Mouse (Mus musculus): Measurements from ENCODE around the gene Gfm1. TPM values are rescaled to one million over a fixed set of nuclear protein-coding genes. Genes with fewer than 3 reads are reported as not detected.

Gene Gfm1
- total RNA-seq, 1 experiment: 88.2 TPM

- in situ Hi-C loops (cut with MboI; ENCODE audit: low sequenced_read_pairs in 2 of 2, unreplicated experiment in 2 of 2): no loop called here
- DNase-seq (ENCODE audit: low read depth, low spot score): no peak
- no peak overlapping the region for H3K27ac ChIP-seq (ENCODE audit: insufficient read depth, low read depth, low read length, poor library complexity, severe bottlenecking)
- H3K4me3 ChIP-seq (ENCODE audit: insufficient read depth in 1 of 2, low read depth in 1 of 2, low read length in 2 of 2, poor library complexity in 1 of 2, severe bottlenecking in 1 of 2): peak overlapping the region; percentile 3 to 51; a peak in 2 of 4 replicates
- H3K4me1 ChIP-seq (ENCODE audit: control insufficient read depth in 2 of 2, insufficient read depth in 2 of 2, low read length in 2 of 2, poor library complexity in 1 of 2): peaks cover 0 to 3% of the 10 kb centered on the region in 2 experiments; a peak in 1 of 4 replicates
- TF ChIP-seq ZNF384 (IDR thresholded peaks at IDR 0.05; ENCODE audit: low read depth, low read length) (no peak), CHD2 (IDR thresholded peaks at IDR 0.05; ENCODE audit: low read depth, low read length) (no peak), MAFK (IDR thresholded peaks at IDR 0.05; ENCODE audit: insufficient read depth, low read depth, low read length) (no peak), HCFC1 (IDR thresholded peaks at IDR 0.05; ENCODE audit: borderline replicate concordance, insufficient read depth, low read length) (no peak), ZC3H11A (IDR thresholded peaks at IDR 0.05; ENCODE audit: borderline replicate concordance, low read depth, low read length) (no peak)
- no peaks in the 10 kb centered on the region for H3K9me3 ChIP-seq (ENCODE audit: control insufficient read depth, insufficient read depth, low read depth, low read length)
- H3K9ac ChIP-seq (ENCODE audit: insufficient read depth, low read depth, low read length, poor library complexity, severe bottlenecking): peak overlapping the region; percentile 61
- peaks cover 33% of the 10 kb centered on the region for H3K36me3 ChIP-seq (ENCODE audit: control insufficient read depth, insufficient read depth, low read length, poor library complexity, severe bottlenecking)
Observed at GRCm38 (mm10) chr3:67449660-67450059, 19.8 kb downstream of the Gfm1 start.

- TF ChIP-seq MAFK (IDR thresholded peaks at IDR 0.05; ENCODE audit: insufficient read depth, low read depth, low read length) (no peak), ZC3H11A (IDR thresholded peaks at IDR 0.05; ENCODE audit: borderline replicate concordance, low read depth, low read length) (no peak), ZNF384 (IDR thresholded peaks at IDR 0.05; ENCODE audit: low read depth, low read length) (no peak), CHD2 (IDR thresholded peaks at IDR 0.05; ENCODE audit: low read depth, low read length) (no peak), HCFC1 (IDR thresholded peaks at IDR 0.05; ENCODE audit: borderline replicate concordance, insufficient read depth, low read length) (no peak)
- DNase-seq (ENCODE audit: low read depth, low spot score): no peak
- Histone ChIP-seq H3K9ac (ENCODE audit: insufficient read depth, low read depth, low read length, poor library complexity, severe bottlenecking) (no peak overlapping the region), H3K4me1 (ENCODE audit: control insufficient read depth in 2 of 2, insufficient read depth in 2 of 2, low read length in 2 of 2, poor library complexity in 1 of 2) (peaks cover 0 to 3% of the 10 kb centered on the region in 2 experiments; a peak in 1 of 4 replicates), H3K9me3 (ENCODE audit: control insufficient read depth, insufficient read depth, low read depth, low read length) (no peaks in the 10 kb centered on the region), H3K4me3 (ENCODE audit: insufficient read depth in 1 of 2, low read depth in 1 of 2, low read length in 2 of 2, poor library complexity in 1 of 2, severe bottlenecking in 1 of 2) (no peak overlapping the region), H3K36me3 (ENCODE audit: control insufficient read depth, insufficient read depth, low read length, poor library complexity, severe bottlenecking) (peaks cover 30% of the 10 kb centered on the region), H3K27ac (ENCODE audit: insufficient read depth, low read depth, low read length, poor library complexity, severe bottlenecking) (no peak overlapping the region)
- in situ Hi-C loops (cut with MboI; ENCODE audit: low sequenced_read_pairs in 2 of 2, unreplicated experiment in 2 of 2): no loop called here
Observed at GRCm38 (mm10) chr3:67450601-67451210, 20.8 kb downstream of the Gfm1 start.

GRCm38 (mm10) chr3:67459881-67460280 is 30.0 kb downstream of the Gfm1 start:
- H3K9me3 ChIP-seq (ENCODE audit: control insufficient read depth, insufficient read depth, low read depth, low read length): no peaks in the 10 kb centered on the region
- peaks cover 0 to 4% of the 10 kb centered on the region in 2 experiments; a peak in 1 of 4 replicates for H3K4me1 ChIP-seq (ENCODE audit: control insufficient read depth in 2 of 2, insufficient read depth in 2 of 2, low read length in 2 of 2, poor library complexity in 1 of 2)
- H3K36me3 ChIP-seq (ENCODE audit: control insufficient read depth, insufficient read depth, low read length, poor library complexity, severe bottlenecking): peaks cover 16% of the 10 kb centered on the region
- in situ Hi-C loops (cut with MboI; ENCODE audit: low sequenced_read_pairs in 2 of 2, unreplicated experiment in 2 of 2): no loop called here
- no peak for DNase-seq (ENCODE audit: low read depth, low spot score)
- H3K27ac ChIP-seq (ENCODE audit: insufficient read depth, low read depth, low read length, poor library complexity, severe bottlenecking): no peak overlapping the region
- no peak overlapping the region for H3K4me3 ChIP-seq (ENCODE audit: insufficient read depth in 1 of 2, low read depth in 1 of 2, low read length in 2 of 2, poor library complexity in 1 of 2, severe bottlenecking in 1 of 2)
- TF ChIP-seq ZNF384 (IDR thresholded peaks at IDR 0.05; ENCODE audit: low read depth, low read length) (no peak), MAFK (IDR thresholded peaks at IDR 0.05; ENCODE audit: insufficient read depth, low read depth, low read length) (no peak), CHD2 (IDR thresholded peaks at IDR 0.05; ENCODE audit: low read depth, low read length) (no peak), HCFC1 (IDR thresholded peaks at IDR 0.05; ENCODE audit: borderline replicate concordance, insufficient read depth, low read length) (no peak), ZC3H11A (IDR thresholded peaks at IDR 0.05; ENCODE audit: borderline replicate concordance, low read depth, low read length) (no peak)
- no peak overlapping the region for H3K9ac ChIP-seq (ENCODE audit: insufficient read depth, low read depth, low read length, poor library complexity, severe bottlenecking)

GRCm38 (mm10) chr3:67462015-67462414 is 32.1 kb downstream of the Gfm1 start:
- TF ChIP-seq ZNF384 (IDR thresholded peaks at IDR 0.05; ENCODE audit: low read depth, low read length) (no peak), CHD2 (IDR thresholded peaks at IDR 0.05; ENCODE audit: low read depth, low read length) (no peak), MAFK (IDR thresholded peaks at IDR 0.05; ENCODE audit: insufficient read depth, low read depth, low read length) (no peak), ZC3H11A (IDR thresholded peaks at IDR 0.05; ENCODE audit: borderline replicate concordance, low read depth, low read length) (no peak), HCFC1 (IDR thresholded peaks at IDR 0.05; ENCODE audit: borderline replicate concordance, insufficient read depth, low read length) (no peak)
- H3K27ac ChIP-seq (ENCODE audit: insufficient read depth, low read depth, low read length, poor library complexity, severe bottlenecking): no peak overlapping the region
- H3K9me3 ChIP-seq (ENCODE audit: control insufficient read depth, insufficient read depth, low read depth, low read length): no peaks in the 10 kb centered on the region
- no peak overlapping the region for H3K9ac ChIP-seq (ENCODE audit: insufficient read depth, low read depth, low read length, poor library complexity, severe bottlenecking)
- in situ Hi-C loops (cut with MboI; ENCODE audit: low sequenced_read_pairs in 2 of 2, unreplicated experiment in 2 of 2): no loop called here
- H3K36me3 ChIP-seq (ENCODE audit: control insufficient read depth, insufficient read depth, low read length, poor library complexity, severe bottlenecking): peaks cover 20% of the 10 kb centered on the region
- no peak for DNase-seq (ENCODE audit: low read depth, low spot score)
- no peak overlapping the region for H3K4me3 ChIP-seq (ENCODE audit: insufficient read depth in 1 of 2, low read depth in 1 of 2, low read length in 2 of 2, poor library complexity in 1 of 2, severe bottlenecking in 1 of 2)
- H3K4me1 ChIP-seq (ENCODE audit: control insufficient read depth in 2 of 2, insufficient read depth in 2 of 2, low read length in 2 of 2, poor library complexity in 1 of 2): peaks cover 4 to 5% of the 10 kb centered on the region in 2 experiments; a peak in 2 of 4 replicates
